Mouse (Mus musculus): ENCODE results near the gene Gm49355.

GRCm38 (mm10) chr14:12283641-12284040, at the start of gene Gm49355:
- TF ChIP-seq POLR2A (IDR thresholded peaks at IDR 0.05; ENCODE audit: low read depth, low read length) = no peak
- no peak for TF ChIP-seq ZC3H11A (IDR thresholded peaks at IDR 0.05; ENCODE audit: low read depth, low read length)
- TF ChIP-seq RCOR1 (conservative IDR thresholded peaks at IDR 0.05; ENCODE audit: low read depth, low read length) = no peak
- TF ChIP-seq TCF12 (IDR thresholded peaks at IDR 0.05; ENCODE audit: low read depth, low read length) = no peak
- TF ChIP-seq CTCF (conservative IDR thresholded peaks at IDR 0.05 in 1 of 2, IDR thresholded peaks at IDR 0.05 in 1 of 2; ENCODE audit: low read depth in 2 of 2, low read length in 2 of 2) = no peak
- no peak for TF ChIP-seq PAX5 (IDR thresholded peaks at IDR 0.05; ENCODE audit: low read length)
- no peak for TF ChIP-seq E2F4 (IDR thresholded peaks at IDR 0.05; ENCODE audit: insufficient replicate concordance, low read depth, low read length)
- TF ChIP-seq MAX (IDR thresholded peaks at IDR 0.05; ENCODE audit: low read length) = no peak
